Mouse (Mus musculus): ENCODE measurements around the gene Tmem246. TPM values are rescaled to one million over a fixed set of nuclear protein-coding genes. Genes with fewer than 3 reads are reported as not detected.

The Tmem246 gene
- total RNA-seq, 2 experiments from 2014 or later = 44.5 to 47.1 TPM

Other genes with a start within 250 kb of the Tmem246 start
- not detected for gene Acnat2, start 189.7 kb downstream of the Tmem246 start, total RNA-seq (2021)
- gene Acnat1, start 124.0 kb downstream of the Tmem246 start, total RNA-seq (2021) = not detected
- under 1 TPM in 1 of 2 experiments, not detected in 1; 0.47 TPM for gene Baat, start 91.3 kb downstream of the Tmem246 start, total RNA-seq (2021)
- gene Mrpl50, start 76.8 kb downstream of the Tmem246 start, total RNA-seq (2021) = 10 to 100 TPM; 44.6 to 44.9 TPM
- gene Zfp189, start 76.7 kb downstream of the Tmem246 start, total RNA-seq (2021) = 1 to 10 TPM; 5.4 to 6.0 TPM
- gene Aldob, start 48.3 kb downstream of the Tmem246 start, total RNA-seq (2021) = 1 to 10 TPM in 1 of 2 experiments, under 1 TPM in 1; 0.58 to 1.1 TPM
- gene Rnf20, start 34.1 kb upstream of the Tmem246 start, total RNA-seq (2021) = 10 to 100 TPM; 30.7 to 39.3 TPM
- not detected for gene Ppp3r2, start 84.1 kb upstream of the Tmem246 start, total RNA-seq (2021)
- under 1 TPM; 0.16 to 0.19 TPM for gene Grin3a, start 247.9 kb upstream of the Tmem246 start, total RNA-seq (2021)